Mouse (Mus musculus) kidney, adult 2 months (tissue): Measurements from ENCODE around the gene Sohlh1.

Source experiments
- CTCF ChIP-seq: fragments of 200-500 bp; conservative IDR thresholded peaks from 2 replicates; pipeline ENCODE4 v1.5.1; 2011; ENCODE audit warnings: low read depth, mild to moderate bottlenecking, control low read depth, low read length, moderate library complexity, mixed read lengths; ENCODE audit not compliant: insufficient read depth, insufficient read length
- POLR2A ChIP-seq: fragments of 200-500 bp; IDR thresholded peaks from one replicate; pipeline ENCODE4 v1.6.1; 2011; ENCODE audit warnings: low read depth, low read length, control low read depth

DNA sequence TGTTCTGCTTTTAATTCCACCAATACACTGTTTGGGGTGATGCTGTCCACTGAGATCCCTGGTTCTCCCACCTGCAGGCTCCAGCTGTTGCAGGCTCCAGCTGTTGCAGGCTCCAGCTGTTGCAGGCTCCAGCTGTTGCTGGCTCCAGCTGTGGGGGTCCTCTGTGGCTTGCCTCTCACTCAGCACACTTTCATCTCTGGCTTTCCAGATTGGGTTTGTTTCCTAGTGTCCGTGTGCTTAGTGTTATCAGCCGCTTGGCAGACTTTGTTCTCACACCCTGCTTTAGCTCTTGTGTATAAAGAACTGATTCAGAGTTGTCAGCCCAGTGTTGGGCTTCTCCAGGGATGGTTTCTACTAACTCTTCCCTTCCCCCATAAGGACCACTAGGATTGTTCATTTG, 49.4 kb downstream of the Sohlh1 start:
- TF ChIP-seq CTCF = no peak
- no peak for TF ChIP-seq POLR2A
